ENCODE assay signal across 10 mouse cellular contexts in genomic region chr9:46011094-46011970, GRCm38 (mm10). TPM values are rescaled to one million over a fixed set of nuclear protein-coding genes. Genes with fewer than 3 reads are reported as not detected.
DNase-seq lines count a peak whose midpoint lies in the region; ATAC-seq and TF ChIP-seq lines count a peak whose summit lies in the region.
"Had no signal": no experiment of that assay in that cellular context is flagged by ENCODE, and none has a peak within 500 bp of the region (broad histone marks: within the 10 kb centered on the region; RNA-seq: fewer than 3 reads in every experiment).

No protein-coding gene starts in this region.

- DNase-seq in heart, postnatal 4 days = no peak
- no peak for DNase-seq in cerebellum, postnatal 14 days
- no peak for DNase-seq in frontal cortex, postnatal 36 days (ENCODE audit: low spot score in 2 of 2)
- no peak for DNase-seq in lung, postnatal 25 days (ENCODE audit: low spot score)
- DNase-seq: cerebellum, adult 9-11 months; right cerebral cortex, postnatal 25 days had no signal

- no peak for TF ChIP-seq CTCF in C2C12 (IDR thresholded peaks at IDR 0.05; ENCODE audit: control insufficient read depth, insufficient read depth, insufficient read length)
- TF ChIP-seq CTCF in embryonic fibroblast, embryonic 13.5 days (IDR thresholded peaks at IDR 0.05; ENCODE audit: borderline replicate concordance, insufficient read depth, low read length) = no peak

- H3K4me3 ChIP-seq in heart, embryonic 14.5 days (ENCODE audit: control insufficient read depth in 1 of 2, insufficient read depth in 1 of 2, low read depth in 1 of 2, low read length in 2 of 2) = no peak overlapping the region
- no peak overlapping the region for H3K4me3 ChIP-seq in C2C12 (ENCODE audit: insufficient read depth, poor library complexity, severe bottlenecking)
- H3K4me3 ChIP-seq in embryonic fibroblast, embryonic 13.5 days (ENCODE audit: insufficient read depth, low read length) = no peak overlapping the region
- peak overlapping the region; percentile 98; the same call in 1 of the 2 replicates for H3K4me3 ChIP-seq in liver, embryonic 12.5 days

- peaks cover 20 to 35% of the 10 kb centered on the region in 2 experiments for H3K4me1 ChIP-seq in heart, embryonic 14.5 days (ENCODE audit: control insufficient read depth in 2 of 2, insufficient read depth in 2 of 2, low read length in 2 of 2)
- H3K4me1 ChIP-seq in embryonic fibroblast, embryonic 13.5 days (ENCODE audit: control insufficient read depth, insufficient read depth, low read length) = peaks cover 16% of the 10 kb centered on the region
- H3K4me1 ChIP-seq in liver, embryonic 12.5 days = peaks cover 70% of the 10 kb centered on the region

- no peak for ATAC-seq in heart, embryonic 14.5 days (ENCODE audit: insufficient number of reproducible peaks, insufficient read depth, low FRiP score, low read depth)
- no peak for ATAC-seq in liver, embryonic 12.5 days

- H3K9me3 ChIP-seq in heart, embryonic 14.5 days (ENCODE audit: control insufficient read depth, low read length) = no peaks in the 10 kb centered on the region
- H3K9me3 ChIP-seq in liver, embryonic 12.5 days (replicated peaks) = no peaks in the 10 kb centered on the region

- H3K9ac ChIP-seq in heart, embryonic 14.5 days (ENCODE audit: low read length) = peak overlapping the region; percentile 98; the same call in 1 of the 2 replicates
- H3K9ac ChIP-seq in liver, embryonic 12.5 days = no peak overlapping the region

- TF ChIP-seq POLR2A in embryonic fibroblast, embryonic 13.5 days (IDR thresholded peaks at IDR 0.05; ENCODE audit: low read depth, low read length) = no peak

- H3ac ChIP-seq in C2C12 (ENCODE audit: control insufficient read depth, insufficient read length, low read depth) = no peak overlapping the region

- H3K36me3 ChIP-seq in heart, embryonic 14.5 days (ENCODE audit: control insufficient read depth, insufficient read depth, low read length) = no peaks in the 10 kb centered on the region
- H3K36me3 ChIP-seq in C2C12 (ENCODE audit: control insufficient read depth, insufficient read depth) = no peaks in the 10 kb centered on the region
- H3K36me3 ChIP-seq in liver, embryonic 12.5 days = no peaks in the 10 kb centered on the region

- whole genome bisulfite sequencing in heart, embryonic 14.5 days = 49% methylated on average over 3 of the region's 3 CpGs
- 22% methylated on average over 3 of the region's 3 CpGs for WGBS in liver, embryonic 12.5 days (ENCODE audit: insufficient replicate concordance)

- no peaks in the 10 kb centered on the region for H3K27me3 ChIP-seq in heart, embryonic 14.5 days (ENCODE audit: control insufficient read depth, insufficient read depth, low read length)
- H3K27me3 ChIP-seq in C2C12 (ENCODE audit: control insufficient read depth, insufficient read depth, insufficient read length) = no peaks in the 10 kb centered on the region
- no peaks in the 10 kb centered on the region for H3K27me3 ChIP-seq in liver, embryonic 12.5 days (replicated peaks)

- peaks cover 37% of the 10 kb centered on the region for H3K79me2 ChIP-seq in C2C12 (ENCODE audit: control insufficient read depth, insufficient read depth)

- H3K4me2 ChIP-seq in heart, embryonic 14.5 days (ENCODE audit: low read length) = peak overlapping the region; percentile 78
- peak overlapping the region; percentile 95 for H3K4me2 ChIP-seq in liver, embryonic 12.5 days

- H3K79me3 ChIP-seq in C2C12 (ENCODE audit: low read depth) = peaks cover 31% of the 10 kb centered on the region

- H3K27ac ChIP-seq in heart, embryonic 14.5 days (replicated peaks in 1 of 2; ENCODE audit: control insufficient read depth in 1 of 2, insufficient read depth in 1 of 2, low read depth in 2 of 2, low read length in 2 of 2) = peak overlapping the region in 1 of 2 experiments; percentile 55; a peak in 1 of 4 replicates
- H3K27ac ChIP-seq in embryonic fibroblast, embryonic 13.5 days (ENCODE audit: insufficient read depth, low read length) = peak overlapping the region; percentile 51; the same call in 1 of the 2 replicates
- no peak overlapping the region for H3K27ac ChIP-seq in liver, embryonic 12.5 days

TF ChIP-seq in C2C12, 6 proteins besides CTCF, POLR2A, EP300 and RAD21:
- TF ChIP-seq CEBPB (IDR thresholded peaks at IDR 0.05; ENCODE audit: low read depth) (peak; percentile 64), USF1 (IDR thresholded peaks at IDR 0.05; ENCODE audit: low read depth) (no peak)

RNA-seq across cellular contexts. Expression of gene Pafah1b2, which starts 1.2 kb away (rescaled TPM):
- 141 and 148 TPM in 2 replicates for polyA plus RNA-seq in heart, embryonic 14.5 days (2014; fragmentation: Nextera tagmentation; extraction: Ambion mirVana)
- total RNA-seq in heart, postnatal 4 days (2021) = 100 to 1,000 TPM; 104 TPM
- 82.4 TPM for polyA plus RNA-seq in C2C12 (2012; fragmentation: generic; extraction: Trizol)
- 179 and 182 TPM in 2 replicates for polyA plus RNA-seq in embryonic fibroblast, embryonic 13.5 days (2011; ENCODE audit: insufficient read length, low read depth, missing spikeins)
- polyA plus RNA-seq in liver, embryonic 12.5 days (2016; fragmentation: Nextera tagmentation; extraction: Ambion mirVana) = 118 and 125 TPM in 2 replicates

RNA-seq across cellular contexts. Expression of gene Sik3, which starts 1.3 kb away (rescaled TPM):
- polyA plus RNA-seq in heart, embryonic 14.5 days (2014; fragmentation: Nextera tagmentation; extraction: Ambion mirVana) = 13.1 and 14.1 TPM in 2 replicates
- 10 to 100 TPM; 64.6 to 66.9 TPM for total RNA-seq in heart, postnatal 4 days (2021)
- polyA plus RNA-seq in C2C12 (2012; fragmentation: generic; extraction: Trizol) = 32.0 TPM
- polyA plus RNA-seq in embryonic fibroblast, embryonic 13.5 days (2011; ENCODE audit: insufficient read length, low read depth, missing spikeins) = 37.7 and 41.1 TPM in 2 replicates
- polyA plus RNA-seq in liver, embryonic 12.5 days (2016; fragmentation: Nextera tagmentation; extraction: Ambion mirVana) = 6.8 and 7.1 TPM in 2 replicates

RNA-seq across cellular contexts. Expression of gene Sidt2, which starts 56.3 kb away (rescaled TPM):
- polyA plus RNA-seq in heart, embryonic 14.5 days (2014; fragmentation: Nextera tagmentation; extraction: Ambion mirVana) = 36.5 and 43.9 TPM in 2 replicates
- total RNA-seq in heart, postnatal 4 days (2021) = 10 to 100 TPM; 57.1 to 67.0 TPM
- polyA plus RNA-seq in C2C12 (2012; fragmentation: generic; extraction: Trizol) = 50.2 TPM
- polyA plus RNA-seq in embryonic fibroblast, embryonic 13.5 days (2011; ENCODE audit: insufficient read length, low read depth, missing spikeins) = 153 and 185 TPM in 2 replicates
- polyA plus RNA-seq in liver, embryonic 12.5 days (2016; fragmentation: Nextera tagmentation; extraction: Ambion mirVana) = 31.5 and 33.3 TPM in 2 replicates
